Mouse (Mus musculus) adrenal gland, postnatal 10 days (tissue): ENCODE measurements around the gene C5ar2. TPM values are rescaled to one million over a fixed set of nuclear protein-coding genes. Genes with fewer than 3 reads are reported as not detected.
A peak's percentile ranks its signal among the peaks of the same experiment; 100 is the strongest.
"Not testable (repeated sequence)": the region's sequence is repeated elsewhere in the genome, so short reads cannot be mapped to it uniquely, and the experiment has no call there.

Source experiments
- DNase-seq: peaks from one replicate; pipeline ENCODE4 v3.0.0; 2021; ENCODE audit warnings: mixed read lengths
- long read RNA-seq, 2 experiments: library from polyadenylated mRNA; stranded (forward); transcript quantifications; one replicate each; pipeline ENCODE4 v2.0.0; 2021
- total RNA-seq, 2 experiments: library from RNA; stranded (reverse); gene quantifications; 2 replicates each; pipeline ENCODE4 v1.2.3; 2021

Gene C5ar2
- under 1 TPM; 0.36 to 0.67 TPM for total RNA-seq
- long read RNA-seq, experiment 1: 0 reads
- long read RNA-seq, experiment 2: 0 reads

- DNase-seq: no peak
Measured at GRCm38 (mm10) chr7:16244067-16244466, at the start of gene C5ar2. C5ar2 (minus strand) TSS chr7:16244154.

DNA sequence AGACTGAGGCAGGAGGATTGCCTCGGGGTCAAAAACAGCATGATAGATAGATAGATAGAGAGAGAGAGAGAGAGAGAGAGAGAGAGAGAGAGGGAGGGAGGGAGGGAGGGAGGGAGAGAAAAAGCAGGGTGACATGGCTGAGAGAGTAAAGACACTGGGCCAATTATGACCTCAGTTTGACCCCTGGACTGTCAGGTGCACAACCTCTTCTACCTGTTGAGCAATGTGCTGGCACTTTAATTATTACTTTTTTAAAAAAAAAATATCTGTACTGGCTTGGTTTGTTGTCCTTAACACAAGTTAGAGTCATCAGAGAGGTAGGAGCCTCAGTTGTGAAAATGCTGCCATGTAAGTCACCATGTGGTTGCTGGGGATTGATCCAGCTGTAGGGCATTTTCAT, 43.8 kb upstream of the C5ar2 start:
- DNase-seq: no peak

DNA sequence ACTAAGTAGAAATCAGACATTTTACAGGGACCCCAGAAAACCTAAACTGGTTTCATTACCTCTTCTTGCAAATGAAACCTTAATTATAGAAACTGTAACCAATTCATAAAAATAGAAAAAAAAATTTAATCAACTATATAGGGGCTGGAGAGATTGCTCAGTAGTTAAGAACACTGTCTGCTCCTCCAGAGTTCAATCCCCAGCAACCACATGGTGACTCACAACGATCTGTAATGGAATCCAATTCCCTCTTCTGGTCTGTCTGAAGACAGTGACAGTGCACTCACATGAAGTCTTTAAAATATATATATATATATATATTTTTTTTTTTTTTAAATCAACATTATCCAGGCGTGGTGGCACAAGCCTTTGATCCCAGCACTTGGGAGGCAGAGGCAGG, 43.1 kb upstream of the C5ar2 start:
- DNase-seq: no peak

DNA sequence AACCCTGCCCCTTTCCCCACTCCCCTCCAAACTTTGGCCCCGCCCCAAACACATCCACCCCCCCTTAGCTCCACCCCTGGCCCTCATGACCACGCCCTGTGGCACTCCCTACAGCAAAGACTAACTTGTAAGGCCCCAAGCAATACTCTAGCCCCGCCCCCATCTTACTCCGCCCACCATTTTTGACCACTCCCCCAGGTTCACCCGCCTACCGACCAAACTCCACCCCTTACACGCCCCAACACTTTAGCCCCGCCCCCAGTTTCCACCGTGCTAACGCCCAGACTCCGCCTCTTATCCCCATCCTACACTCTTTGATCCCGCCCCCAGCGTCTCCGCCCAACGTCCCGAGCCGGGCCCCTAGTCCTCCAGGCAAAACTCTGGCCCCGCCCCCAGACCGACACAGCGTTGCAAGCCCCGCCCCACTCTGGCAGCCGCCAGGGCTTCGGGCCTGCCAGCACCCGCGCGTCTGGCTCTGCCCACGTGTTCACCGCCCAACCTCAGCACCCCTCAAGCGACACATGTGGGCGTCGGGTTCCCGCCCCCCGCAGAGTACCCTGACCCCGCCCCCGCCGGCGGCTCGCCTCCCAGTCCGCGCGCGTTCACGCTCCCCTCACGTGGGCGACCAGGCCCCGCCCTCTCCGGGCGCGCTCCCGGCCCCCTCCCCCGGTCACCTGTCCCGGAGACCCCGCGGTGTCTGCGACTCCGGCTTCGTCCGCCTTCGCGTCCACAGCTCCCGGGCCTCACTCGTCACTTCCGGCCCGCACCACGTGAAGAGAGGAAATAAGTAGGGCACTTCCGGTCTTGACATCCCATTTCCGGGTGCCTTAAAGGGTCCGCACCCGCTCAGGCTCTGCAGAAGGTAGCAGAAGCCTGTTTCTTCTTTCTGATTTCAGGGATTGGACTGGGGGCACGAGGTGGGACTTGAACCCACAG, 42.3 kb upstream of the C5ar2 start, which contains the start of gene Ccdc9:
Gene Ccdc9 (minus strand): TSS at position 770 of the 936 bp plus-strand sequence.
- DNase-seq: peak; percentile 100

DNA sequence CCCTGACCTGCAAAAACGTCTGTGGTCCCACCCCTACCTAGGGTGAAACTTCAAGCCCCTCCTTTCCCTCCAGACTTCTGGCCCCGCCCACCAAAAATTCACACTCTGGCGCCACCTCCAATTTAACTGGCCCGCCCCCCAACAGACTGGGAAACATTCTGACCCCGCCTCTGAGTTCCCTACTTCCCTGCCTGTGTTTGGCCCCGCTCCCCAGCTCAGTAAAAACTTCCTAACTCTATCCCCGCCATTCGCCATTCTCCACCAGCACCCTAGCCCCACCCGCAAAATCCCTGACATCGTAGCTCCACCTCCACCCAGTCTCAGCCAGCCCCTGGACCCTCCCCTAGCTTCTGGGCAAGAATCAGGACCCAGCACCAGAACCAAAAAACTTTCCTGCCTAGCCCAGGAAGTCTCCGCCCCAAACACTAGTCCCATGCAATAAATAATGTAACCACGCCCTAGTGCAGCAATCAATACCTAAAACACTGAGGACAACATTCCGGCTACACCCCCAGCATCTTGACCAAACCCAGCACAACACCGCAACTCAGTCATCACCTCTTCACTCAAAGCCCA, 41.6 kb upstream of the C5ar2 start:
- DNase-seq: peak; percentile 73

- no peak for DNase-seq
Measured at GRCm38 (mm10) chr7:16284904-16285303, 41.0 kb upstream of the C5ar2 start.

DNA sequence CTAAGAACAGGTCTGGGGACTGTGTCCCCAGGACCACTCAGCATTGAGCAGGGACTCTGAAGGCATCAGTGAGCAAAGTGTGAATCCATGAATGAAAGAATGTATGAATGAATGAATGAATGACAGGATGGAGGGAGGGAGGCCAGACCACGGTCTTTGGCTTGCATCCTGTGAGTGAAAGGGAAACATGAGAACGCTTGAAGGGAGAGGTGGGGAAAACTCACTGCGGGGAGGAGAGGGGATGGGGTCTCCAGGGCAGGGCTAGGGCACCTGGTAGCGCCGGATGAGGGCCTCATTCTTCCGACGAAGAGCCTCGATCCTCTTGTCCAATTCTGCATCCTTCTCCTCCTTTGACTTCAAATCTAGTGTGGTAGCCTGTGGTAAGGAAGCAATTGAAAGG, 40.0 kb upstream of the C5ar2 start:
- no peak for DNase-seq

DNA sequence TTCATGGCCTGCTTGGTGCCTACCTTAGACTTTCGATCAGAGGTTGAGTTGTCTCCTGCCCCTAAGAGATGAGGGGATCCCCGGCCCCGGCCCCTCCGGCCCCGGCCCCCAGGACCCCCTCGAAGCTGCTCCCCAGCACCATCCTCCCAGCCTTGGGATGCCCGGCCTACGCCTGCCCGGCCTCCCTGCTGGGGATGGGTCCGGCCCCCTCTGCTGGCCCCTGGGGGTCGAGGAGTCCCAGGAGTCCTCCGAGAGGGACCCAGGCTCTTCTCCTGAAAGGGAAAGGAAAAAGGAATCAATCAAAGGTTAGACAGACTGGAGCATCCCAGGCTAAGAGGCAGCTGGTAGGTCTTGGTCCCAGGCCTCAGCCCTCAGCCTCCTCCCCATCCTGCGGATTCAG, 38.4 kb upstream of the C5ar2 start:
- no peak for DNase-seq

GRCm38 (mm10) chr7:16280721-16281120, 36.8 kb upstream of the C5ar2 start:
- DNase-seq: no peak

GRCm38 (mm10) chr7:16274922-16275890, 31.3 kb upstream of the C5ar2 start:
- DNase-seq: no peak

DNA sequence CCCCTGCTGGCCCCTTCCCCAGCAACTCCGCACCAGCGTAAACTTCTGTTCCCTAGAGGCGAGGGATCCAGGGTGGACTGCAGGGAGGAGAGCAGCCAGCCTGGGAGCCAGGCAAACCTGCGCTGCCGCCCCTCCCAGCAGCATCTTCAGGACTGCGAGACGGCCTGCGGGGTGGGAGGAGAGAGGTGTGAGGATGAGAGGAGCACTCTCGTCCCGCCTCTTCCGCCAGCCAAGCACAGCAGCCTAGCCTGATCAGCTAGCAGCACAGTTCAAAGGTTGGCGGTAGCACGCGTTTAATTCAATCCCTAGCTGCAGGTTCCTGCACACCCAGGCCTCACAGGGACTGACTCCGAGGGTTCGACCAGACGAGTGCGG, 29.8 kb upstream of the C5ar2 start:
- DNase-seq: peak; percentile 72

DNA sequence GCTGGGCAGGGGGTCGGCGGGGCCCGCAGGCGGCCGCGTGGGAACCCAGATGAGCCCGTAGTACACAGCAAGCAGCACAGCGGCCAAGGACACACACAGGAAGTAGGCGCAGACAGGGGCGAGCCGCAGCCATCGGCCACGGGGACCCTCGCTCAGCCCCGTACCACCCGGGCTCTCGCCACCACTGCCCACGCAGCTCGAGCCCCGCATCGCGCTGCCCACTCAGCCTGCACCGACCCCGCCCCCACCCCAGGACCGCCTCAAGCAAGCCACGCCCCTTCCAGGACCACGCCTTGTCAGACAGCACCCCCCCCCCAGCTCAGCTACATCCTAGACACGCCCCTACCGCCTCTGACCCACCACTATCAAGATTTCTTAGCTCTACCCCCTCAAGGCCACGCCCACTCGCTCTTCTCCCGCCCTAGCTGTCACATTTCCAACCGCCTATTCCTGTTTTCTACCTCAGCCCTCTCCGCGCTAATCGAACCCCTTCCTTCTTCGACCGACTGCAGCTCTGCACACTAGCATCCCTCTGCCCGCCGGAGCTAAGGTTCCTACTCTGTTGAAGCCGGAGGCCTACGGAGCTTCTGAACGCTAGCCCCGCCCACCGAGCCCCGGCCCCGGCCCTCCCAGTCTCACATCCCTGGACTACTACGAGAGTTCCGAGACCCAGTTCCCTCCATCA, 29.3 kb upstream of the C5ar2 start, which contains the start of gene Inafm1:
Gene Inafm1 (minus strand): TSS at position 537 of the 685 bp plus-strand sequence.
- peak; percentile 90 for DNase-seq

DNA sequence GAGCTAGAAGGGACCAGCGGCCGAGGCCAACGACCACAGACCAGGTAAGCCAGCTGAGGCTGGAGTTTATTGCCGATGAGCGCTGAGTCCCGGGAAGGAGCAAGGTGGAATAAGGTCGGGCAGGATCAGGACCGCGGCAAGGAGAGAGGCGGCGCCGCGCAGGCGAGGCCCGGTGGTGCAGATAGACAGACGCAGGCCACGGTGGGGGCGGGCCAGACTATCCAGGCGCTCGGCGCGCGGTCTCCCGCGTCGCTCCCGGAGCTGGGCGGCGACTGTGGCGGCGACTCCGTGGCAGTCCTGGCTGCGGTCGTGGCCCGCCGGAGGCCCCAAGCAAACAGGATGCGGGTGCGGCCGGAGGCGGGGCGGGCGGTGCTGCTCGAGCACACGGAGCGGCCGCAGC, 28.7 kb upstream of the C5ar2 start:
- DNase-seq: peak; percentile 83

- DNase-seq: no peak
Measured at GRCm38 (mm10) chr7:16271139-16271538, 27.2 kb upstream of the C5ar2 start.

- DNase-seq: not testable (repeated sequence)
Measured at GRCm38 (mm10) chr7:16266593-16266992, 22.6 kb upstream of the C5ar2 start.

- DNase-seq: no peak
Measured at GRCm38 (mm10) chr7:16265856-16266255, 21.9 kb upstream of the C5ar2 start.

DNA sequence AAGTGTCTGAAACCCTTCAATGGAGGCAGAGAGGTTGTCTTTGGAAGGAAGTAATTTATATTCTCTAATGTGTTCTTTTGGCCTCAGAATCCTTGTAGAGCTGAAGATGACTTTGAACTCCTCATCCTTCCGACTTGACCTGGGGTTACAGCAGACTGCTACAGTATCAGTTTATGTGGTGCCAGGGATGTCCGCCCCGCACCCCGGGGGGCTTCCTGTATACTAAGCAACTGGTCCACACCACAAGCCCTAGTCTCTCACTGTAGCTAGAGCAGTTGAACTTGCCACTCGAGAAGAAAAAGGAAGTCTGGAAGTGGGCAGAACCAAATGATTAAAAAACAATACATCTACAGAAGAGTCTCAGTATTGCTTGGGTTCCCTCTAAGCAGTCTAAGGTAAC, 19.9 kb upstream of the C5ar2 start:
- DNase-seq: no peak

DNA sequence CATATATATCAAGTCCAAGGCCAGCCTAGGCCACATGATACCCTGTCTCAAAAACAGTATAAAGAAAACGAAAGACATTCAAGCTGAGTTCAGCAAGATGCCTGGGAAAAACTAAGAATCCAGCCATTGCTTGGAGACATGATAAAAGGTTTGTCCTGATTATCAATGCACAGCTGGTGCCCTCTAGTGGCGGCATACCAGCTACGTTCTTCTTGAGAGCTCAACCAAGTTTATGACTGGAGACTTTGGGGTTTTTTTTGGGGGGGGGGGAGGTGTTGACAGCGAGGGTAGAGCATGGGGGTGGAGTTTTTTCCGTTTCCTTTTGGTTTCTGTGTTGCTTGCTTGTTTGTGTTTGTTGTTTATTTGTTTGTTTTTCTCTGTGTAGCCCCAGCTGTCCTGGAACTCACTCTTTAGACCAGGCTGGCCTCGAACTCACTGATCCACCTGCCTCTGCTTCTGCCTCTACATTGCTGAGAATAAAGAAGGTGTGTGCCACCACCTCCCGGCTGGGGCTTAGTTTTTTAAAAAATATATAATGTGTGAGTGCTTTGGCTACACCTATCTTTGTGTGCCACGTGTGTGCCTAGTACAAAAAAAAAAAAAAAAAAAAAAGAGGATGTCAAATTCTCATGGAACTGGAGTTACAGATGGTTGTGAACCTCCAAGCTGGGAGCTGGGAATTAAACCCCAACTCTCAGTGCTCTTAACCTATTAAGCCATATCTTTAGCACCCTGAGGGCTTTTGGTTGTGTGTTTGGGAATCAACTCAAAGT, 19.2 kb upstream of the C5ar2 start:
- peak; percentile 87 for DNase-seq

GRCm38 (mm10) chr7:16261097-16261496, 17.1 kb upstream of the C5ar2 start:
- no peak for DNase-seq

DNA sequence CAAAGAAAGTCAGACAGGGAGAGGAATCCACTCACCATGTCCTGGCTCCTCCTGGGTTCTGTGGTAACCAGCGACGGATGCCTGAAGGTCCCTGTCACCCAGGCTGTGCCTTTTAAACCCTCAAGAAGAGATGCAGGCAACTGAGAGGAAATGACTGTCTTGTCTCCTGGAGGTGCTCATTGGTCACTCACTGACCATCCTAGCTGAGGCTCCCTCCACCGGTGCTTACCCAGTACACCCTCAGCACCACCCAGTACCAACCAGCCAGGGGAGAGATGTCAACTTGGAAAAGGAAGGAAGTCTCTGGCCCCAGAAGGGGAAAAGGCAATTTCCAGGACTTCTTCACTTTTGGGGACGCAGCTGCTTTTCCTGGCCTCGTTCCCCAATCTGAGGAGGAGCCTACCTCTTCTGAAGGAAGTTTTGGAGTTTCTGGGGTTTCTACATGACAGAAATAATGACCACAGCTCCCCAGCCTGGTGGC, 15.2 kb upstream of the C5ar2 start, which contains the start of gene C5ar1:
Gene C5ar1 (minus strand): TSS at position 431 of the 481 bp plus-strand sequence.
- no peak for DNase-seq

DNA sequence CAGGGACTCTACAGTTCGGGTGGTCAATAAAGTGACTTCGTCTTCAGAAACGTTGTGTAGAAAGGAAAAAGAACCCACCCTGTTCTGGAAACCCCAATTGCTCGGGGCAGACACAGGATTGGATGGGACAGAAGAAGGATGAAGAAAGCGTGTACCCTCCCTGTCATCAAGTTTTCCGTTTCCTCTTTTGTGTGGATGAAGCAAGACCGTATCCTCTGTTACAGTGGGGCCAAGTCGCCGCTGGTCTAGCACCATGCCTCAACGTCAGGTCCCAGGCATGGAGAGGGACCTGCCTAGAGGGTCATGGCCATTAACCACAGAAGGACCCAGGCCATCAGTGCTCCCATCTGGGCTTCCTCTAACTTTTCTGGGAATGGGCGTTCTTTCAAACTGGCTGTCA, 13.9 kb upstream of the C5ar2 start:
- no peak for DNase-seq
